Mouse (Mus musculus) NIH3T3 (cell line): ENCODE measurements at regions not wholly inside any gene's neighbourhood (a gene's known extent, or its start where the extent isn't known, plus 50 kb on each side); places are given as distances from the start of the nearest gene placed in this dataset.
A peak's percentile ranks its signal among the peaks of the same experiment; 100 is the strongest.

Source experiments
- DNase-seq: peaks from one replicate; pipeline ENCODE4 v3.0.0-alpha.2; 2012; ENCODE audit warnings: low read depth

GRCm38 (mm10) chr10:115664567-115664966 lies 77.0 kb upstream of the Lgr5 start:
- DNase-seq = no peak

DNA sequence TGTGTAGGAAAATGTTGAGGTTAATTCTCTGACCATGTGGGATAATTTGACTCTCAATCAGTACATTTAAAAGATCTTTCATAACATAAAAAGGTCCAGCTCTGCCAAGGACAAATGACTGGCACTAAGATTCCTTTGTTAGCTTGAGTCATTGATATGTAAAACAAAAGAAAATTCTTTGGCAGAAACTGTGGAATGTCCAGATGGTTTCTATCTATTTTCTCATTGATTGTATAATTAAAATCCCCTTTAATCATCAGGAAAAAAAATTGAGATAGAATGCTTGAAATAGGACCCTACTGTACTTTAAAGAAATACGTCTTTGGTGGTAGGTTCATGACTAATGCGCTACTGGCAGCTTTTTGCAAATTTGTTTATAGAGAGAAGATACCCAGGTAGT lies 89.1 kb upstream of the Lgr5 start:
- DNase-seq = no peak

DNA sequence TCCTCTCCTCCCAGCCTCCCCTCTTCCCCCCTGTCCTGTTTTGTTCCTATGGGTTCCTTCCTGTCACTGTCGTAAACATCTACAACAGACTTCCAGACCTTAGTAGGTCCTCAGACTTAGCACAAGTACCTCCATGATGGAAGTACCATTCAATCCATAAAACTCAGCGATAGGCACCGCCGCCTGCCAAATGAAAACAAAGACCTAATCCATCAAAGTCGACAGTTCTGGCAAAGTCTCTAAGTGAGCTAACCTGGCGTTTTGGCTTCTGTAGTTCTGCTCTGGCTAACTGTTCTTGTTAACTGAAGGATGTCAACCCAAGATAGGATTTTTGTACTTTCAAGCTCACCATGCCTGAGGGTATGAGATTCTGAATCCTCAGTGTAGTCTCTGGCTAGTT lies 93.5 kb upstream of the Lgr5 start:
- no peak for DNase-seq

DNA sequence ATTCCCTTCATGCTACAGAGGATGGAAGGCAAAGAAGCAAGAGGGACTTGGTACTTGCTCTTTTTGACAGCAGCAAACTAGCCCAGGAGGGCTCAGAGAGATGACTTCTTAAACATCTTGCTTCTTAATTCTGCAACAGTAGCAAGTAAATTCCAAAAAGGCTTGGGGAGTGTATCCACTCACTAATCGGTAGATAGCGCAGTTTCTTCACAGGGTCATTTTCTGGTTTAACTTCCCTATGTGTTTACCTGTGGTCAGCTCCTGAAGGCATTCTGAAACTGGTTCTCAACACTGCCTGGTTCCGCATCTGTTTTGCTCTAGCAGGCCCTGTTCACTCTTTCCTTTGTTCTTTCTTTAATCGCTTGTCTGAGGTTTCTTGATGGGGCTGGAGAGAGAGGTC lies 104.4 kb upstream of the Lgr5 start:
- no peak for DNase-seq

DNA sequence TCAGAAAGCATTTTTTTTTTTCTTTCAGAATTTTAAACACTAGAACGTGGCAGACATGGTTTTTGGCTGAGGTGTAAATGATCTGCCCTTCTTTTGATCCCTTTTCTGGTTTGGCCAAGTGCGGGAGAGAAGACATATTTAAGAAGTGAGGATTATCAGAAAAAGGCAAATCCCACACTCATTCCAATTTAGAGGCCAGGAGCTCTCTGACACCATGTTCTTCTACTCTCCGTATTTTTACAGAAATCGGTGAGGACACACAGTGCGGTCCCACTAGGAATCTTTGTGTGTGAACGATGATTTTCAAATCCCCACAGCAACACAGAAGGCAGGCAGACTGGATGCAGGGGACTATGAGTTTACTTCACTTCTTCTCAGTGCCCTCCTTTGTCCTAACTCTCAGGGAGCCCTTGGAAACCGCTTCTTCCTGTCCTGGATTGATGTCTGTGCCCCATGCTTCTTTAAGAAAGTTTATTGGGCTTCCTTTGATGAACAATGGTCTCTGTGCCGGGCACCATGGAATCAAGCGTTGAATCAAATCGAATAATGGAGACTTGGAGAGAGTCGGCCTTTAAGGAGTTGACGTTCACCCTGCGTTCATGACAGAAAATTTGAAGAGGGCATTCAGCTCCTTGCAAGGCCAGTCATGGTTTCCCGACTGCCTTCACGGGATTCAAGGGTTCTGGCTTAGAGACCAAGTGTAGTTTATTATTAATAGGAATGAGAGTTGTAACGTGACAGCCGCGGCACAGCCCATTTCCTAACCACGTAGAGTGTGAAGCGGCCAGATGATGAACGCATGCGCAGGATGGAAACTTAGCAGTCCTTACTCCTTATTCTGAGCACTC lies 106.6 kb upstream of the Lgr5 start:
- DNase-seq = no peak

DNA sequence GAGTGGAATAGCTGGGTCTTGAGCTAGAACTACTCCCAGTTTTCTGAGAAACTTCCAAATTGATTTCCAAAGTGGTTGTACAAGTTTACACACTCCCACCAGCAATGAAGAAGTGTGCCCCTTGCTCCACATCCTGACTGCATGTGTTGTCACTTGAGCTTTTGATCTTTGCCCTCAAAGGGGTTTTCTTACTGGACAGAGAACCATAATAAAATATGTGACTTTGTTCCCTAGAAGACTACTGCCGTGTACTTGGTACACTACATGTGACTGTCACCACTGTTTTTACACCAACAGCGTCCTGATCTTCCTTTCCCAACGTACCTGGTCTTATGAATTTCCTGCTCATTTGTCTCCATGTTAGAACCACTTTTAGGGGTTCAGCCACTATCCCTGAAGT lies 114.3 kb upstream of the Tspan8 start:
- DNase-seq = no peak

DNA sequence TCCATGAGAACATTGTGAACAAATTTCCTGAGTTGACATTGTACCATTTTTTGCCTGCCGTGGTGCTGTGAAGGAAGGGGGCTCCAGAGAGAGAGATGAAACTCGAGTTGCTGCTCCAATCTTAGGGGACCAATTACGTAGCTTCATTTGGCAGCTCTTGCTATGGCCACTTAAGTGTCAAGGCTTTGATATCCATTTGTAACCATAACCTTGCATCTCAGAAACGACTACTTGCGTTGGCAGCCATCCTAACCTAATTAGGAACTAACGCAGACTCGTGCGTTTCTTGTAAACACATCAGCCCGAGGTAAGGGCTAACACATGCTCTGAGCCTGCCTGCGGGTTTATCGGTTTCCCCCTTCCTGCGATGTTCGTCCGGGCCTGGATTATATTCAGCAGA lies 108.0 kb upstream of the Tspan8 start:
- DNase-seq = no peak

- peak; percentile 3 for DNase-seq
Measured at GRCm38 (mm10) chr10:115713896-115714295, 102.7 kb upstream of the Tspan8 start.

- peak; percentile 7 for DNase-seq
Measured at GRCm38 (mm10) chr10:115716178-115716577, 100.5 kb upstream of the Tspan8 start.

DNA sequence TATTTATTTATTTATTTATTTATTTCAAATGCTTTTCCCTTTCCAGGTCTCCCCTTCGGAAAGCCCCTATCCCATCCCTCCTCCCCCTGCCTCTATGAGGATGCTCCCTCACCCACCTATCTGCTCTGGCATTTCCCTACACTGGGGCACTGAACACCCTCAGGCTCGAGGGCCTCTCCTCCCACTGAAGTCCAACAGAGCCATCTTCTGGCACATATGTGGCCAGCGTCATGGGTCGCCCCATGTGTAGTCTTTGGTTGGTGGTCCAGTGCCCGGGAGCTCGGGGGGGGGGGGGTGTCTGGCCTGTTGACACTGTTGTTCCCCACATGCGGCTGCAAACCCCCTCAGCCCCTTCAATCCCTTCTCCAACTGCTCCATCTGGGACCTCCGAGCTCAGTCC lies 99.6 kb upstream of the Tspan8 start:
- DNase-seq = no peak

GRCm38 (mm10) chr10:115722589-115722988 lies 94.0 kb upstream of the Tspan8 start:
- DNase-seq = no peak

DNA sequence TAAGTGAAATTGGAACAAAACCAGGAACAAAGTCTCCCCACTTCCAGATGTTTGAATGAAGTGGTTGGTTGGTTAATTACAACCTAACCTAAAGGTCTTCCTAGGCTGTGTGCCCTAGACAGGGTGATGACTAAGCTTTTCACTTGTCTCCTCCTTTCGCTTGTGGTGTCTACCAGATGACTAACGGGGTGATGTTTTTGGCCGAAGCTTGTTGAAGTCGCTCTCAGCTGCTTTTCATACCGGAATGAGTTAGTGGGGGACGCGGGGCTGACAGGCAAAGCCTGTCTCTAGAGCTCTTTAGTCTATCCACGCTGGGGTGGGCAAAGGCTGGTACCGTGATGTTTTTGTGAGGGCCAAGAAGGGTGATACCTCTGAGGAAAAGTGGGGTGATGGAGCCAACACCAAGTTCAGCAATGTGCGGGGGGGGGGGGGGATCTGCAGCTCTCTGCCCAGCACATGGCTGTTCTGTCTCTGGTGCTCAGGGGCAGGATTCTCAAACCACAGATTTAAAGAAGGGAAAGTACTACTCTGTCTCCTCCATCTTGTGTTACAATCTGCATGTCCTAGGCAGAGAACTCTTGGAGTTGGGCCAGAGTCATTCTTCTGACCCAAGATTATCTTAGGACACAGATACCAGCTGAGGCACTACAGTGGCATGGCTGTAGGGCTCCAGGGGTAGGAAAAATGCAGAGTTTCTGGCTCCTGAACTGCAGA lies 73.8 kb upstream of the Tspan8 start:
- DNase-seq = peak; percentile 33

DNA sequence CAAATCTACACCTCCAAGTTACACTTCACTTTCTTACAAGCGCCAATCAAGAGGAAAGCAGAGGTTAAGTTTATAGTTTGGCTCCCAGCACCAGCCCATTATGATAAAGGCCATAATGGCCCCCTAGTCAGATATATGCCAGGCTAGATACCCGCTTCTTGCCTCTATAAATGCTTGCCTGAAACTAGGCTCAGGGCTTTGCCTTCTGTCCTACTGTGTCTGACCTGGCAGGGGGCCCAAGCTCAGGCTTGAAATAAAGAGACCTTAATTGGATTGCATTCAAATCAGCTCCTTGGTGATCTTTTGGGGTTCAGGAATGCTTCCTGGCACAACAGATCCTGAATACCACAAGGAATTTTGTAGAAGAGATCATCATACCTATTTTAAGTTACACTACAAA lies 66.8 kb upstream of the Tspan8 start:
- DNase-seq = no peak

DNA sequence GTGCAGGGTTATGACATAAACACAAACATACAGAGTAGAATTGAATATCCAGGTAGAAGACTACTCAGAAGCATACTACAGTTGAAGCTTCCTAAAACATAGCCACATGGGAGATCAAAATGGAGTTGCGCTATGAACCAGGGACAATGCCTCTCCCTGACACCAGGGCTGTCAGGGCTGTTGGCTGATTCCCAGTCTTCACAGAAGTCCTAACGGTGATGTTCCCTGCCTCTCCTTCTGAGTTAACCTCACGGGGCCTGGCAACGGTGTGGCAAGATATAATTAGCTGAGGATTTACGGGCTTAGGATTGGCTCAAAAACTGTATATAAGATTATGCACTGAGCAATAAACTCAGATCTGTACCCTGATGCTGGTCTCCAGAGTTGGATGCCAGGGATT lies 66.4 kb upstream of the Tspan8 start:
- no peak for DNase-seq

GRCm38 (mm10) chr10:115758667-115759066 lies 58.0 kb upstream of the Tspan8 start:
- DNase-seq = no peak
